Mouse (Mus musculus) neutrophil, adult 5-6 weeks (primary cell): ENCODE data around the gene Lars2. TPM values are rescaled to one million over a fixed set of nuclear protein-coding genes. Genes with fewer than 3 reads are reported as not detected.
"Not testable (repeated sequence)": the region's sequence is repeated elsewhere in the genome, so short reads cannot be mapped to it uniquely, and the experiment has no call there.

ENCODE experiments used
- ATAC-seq: fragments of 151-379, 151-347 bp; 2 replicates; pipeline ENCODE4 v1.8.0; 2017; ENCODE audit warnings: mild to moderate bottlenecking, moderate TSS enrichment; ENCODE audit not compliant: insufficient number of reproducible peaks, poor library complexity, low FRiP score, severe bottlenecking; ENCODE audit errors: extremely low read depth
- total RNA-seq: library from RNA; stranded (forward); fragments of 200-1000 nt; gene quantifications from 2 replicates; pipeline ENCODE4 v1.2.3, GENCODE M21; 2017

The Lars2 gene
- total RNA-seq, 1 experiment from 2014 or later: 14.8 TPM

GRCm38 (mm10) chr9:123388087-123389007, 21.6 kb downstream of the Lars2 start:
- not testable (repeated sequence) for ATAC-seq

- ATAC-seq: no peak
Observed at GRCm38 (mm10) chr9:123391140-123391849, 24.6 kb downstream of the Lars2 start.

- no peak for ATAC-seq
Observed at GRCm38 (mm10) chr9:123394856-123395255, 28.1 kb downstream of the Lars2 start.

- no peak for ATAC-seq
Observed at GRCm38 (mm10) chr9:123397701-123398100, 31.0 kb downstream of the Lars2 start.

GRCm38 (mm10) chr9:123402215-123402614, 35.5 kb downstream of the Lars2 start:
- ATAC-seq: no peak

GRCm38 (mm10) chr9:123403031-123403430, 36.3 kb downstream of the Lars2 start:
- no peak for ATAC-seq

- ATAC-seq: no peak
Observed at GRCm38 (mm10) chr9:123405231-123405630, 38.5 kb downstream of the Lars2 start.

- no peak for ATAC-seq
Observed at GRCm38 (mm10) chr9:123408771-123409170, 42.0 kb downstream of the Lars2 start.

- ATAC-seq: no peak
Observed at GRCm38 (mm10) chr9:123429863-123430262, 63.1 kb downstream of the Lars2 start.

GRCm38 (mm10) chr9:123430973-123431372, 64.2 kb downstream of the Lars2 start:
- no peak for ATAC-seq

GRCm38 (mm10) chr9:123438223-123438622, 71.5 kb downstream of the Lars2 start:
- no peak for ATAC-seq

- no peak for ATAC-seq
Observed at GRCm38 (mm10) chr9:123440230-123441058, 73.7 kb downstream of the Lars2 start.

- ATAC-seq: not testable (repeated sequence)
Observed at GRCm38 (mm10) chr9:123447101-123447500, 80.4 kb downstream of the Lars2 start.

- ATAC-seq: no peak
Observed at GRCm38 (mm10) chr9:123448594-123448993, 81.9 kb downstream of the Lars2 start.

- peak; percentile 61; the same call in 1 of the 2 replicates for ATAC-seq
Observed at GRCm38 (mm10) chr9:123450174-123450573, 83.4 kb downstream of the Lars2 start.

GRCm38 (mm10) chr9:123451772-123452171, 85.0 kb downstream of the Lars2 start:
- ATAC-seq: no peak

- ATAC-seq: no peak
Observed at GRCm38 (mm10) chr9:123456634-123457602, 90.2 kb downstream of the Lars2 start.

GRCm38 (mm10) chr9:123457603-123458002, 90.9 kb downstream of the Lars2 start:
- no peak for ATAC-seq
